27 mouse cellular contexts compared by ENCODE assay signal in the genomic region with DNA sequence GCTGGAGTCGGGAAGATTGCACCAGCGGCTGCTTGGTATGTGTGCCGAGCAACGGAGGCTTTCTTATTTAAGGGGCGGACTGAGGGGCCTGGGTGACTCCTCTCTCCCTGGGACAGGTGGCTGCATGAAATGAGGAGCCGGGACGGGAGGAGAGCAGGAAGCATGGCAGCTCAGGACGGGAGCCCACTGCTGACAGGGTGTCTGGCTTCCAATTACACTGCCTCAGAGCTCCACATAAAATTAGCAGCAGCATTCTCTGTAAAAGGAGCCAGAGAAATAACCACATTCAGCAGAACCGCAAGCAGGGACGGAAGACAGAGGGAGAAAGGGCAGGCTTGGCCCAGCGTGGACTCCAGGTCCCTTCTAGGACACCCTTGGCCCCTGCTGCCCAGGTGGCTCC. TPM values are rescaled to one million over a fixed set of nuclear protein-coding genes. Genes with fewer than 3 reads are reported as not detected.
A peak's percentile ranks its signal among the peaks of the same experiment; 100 is the strongest.
DNase-seq lines count a peak whose midpoint lies in the region; ATAC-seq lines count a peak whose summit lies in the region.
"Had no signal": no experiment of that assay in that cellular context is flagged by ENCODE, and none has a peak within 500 bp of the region (broad histone marks: within the 10 kb centered on the region; RNA-seq: fewer than 3 reads in every experiment).

No protein-coding gene starts in this region.

- 30% methylated on average over 11 of the region's 11 CpGs for whole genome bisulfite sequencing in embryonic facial prominence, embryonic 14.5 days
- WGBS in embryonic facial prominence, embryonic 10.5 days, result 52% methylated on average over 11 of the region's 11 CpGs

- no peaks in the 10 kb centered on the region for H3K9me3 ChIP-seq in embryonic facial prominence, embryonic 14.5 days (ENCODE audit: control insufficient read depth, low read length)
- H3K9me3 ChIP-seq in embryonic facial prominence, embryonic 10.5 days, result no peaks in the 10 kb centered on the region
- H3K9me3 ChIP-seq: embryonic facial prominence, embryonic 15.5 days; forebrain, embryonic 10.5 days; forebrain, embryonic 15.5 days; heart, embryonic 15.5 days; hindbrain, embryonic 13.5 days had no signal

- no peak for ATAC-seq in embryonic facial prominence, embryonic 14.5 days (ENCODE audit: low read depth)
- ATAC-seq: CD4-positive, CD25-positive, alpha-beta regulatory T cell, adult 4 months; forebrain, embryonic 15.5 days; hindbrain, postnatal 0 days had no signal

- H3K9ac ChIP-seq in embryonic facial prominence, embryonic 14.5 days (ENCODE audit: low read depth, low read length), result no peak overlapping the region
- H3K9ac ChIP-seq: embryonic facial prominence, embryonic 15.5 days; forebrain, embryonic 15.5 days; heart, embryonic 15.5 days; hindbrain, embryonic 13.5 days had no signal

- no peaks in the 10 kb centered on the region; the same call in 1 of the 2 replicates for H3K4me1 ChIP-seq in embryonic facial prominence, embryonic 14.5 days (ENCODE audit: control insufficient read depth, insufficient read depth, low read length)
- no peaks in the 10 kb centered on the region for H3K4me1 ChIP-seq in embryonic facial prominence, embryonic 10.5 days
- H3K4me1 ChIP-seq: embryonic facial prominence, embryonic 15.5 days; forebrain, embryonic 10.5 days; forebrain, embryonic 15.5 days; hindbrain, embryonic 13.5 days had no signal

- no peaks in the 10 kb centered on the region for H3K36me3 ChIP-seq in embryonic facial prominence, embryonic 14.5 days (ENCODE audit: control insufficient read depth, insufficient read depth, low read length)
- H3K36me3 ChIP-seq in embryonic facial prominence, embryonic 10.5 days (replicated peaks), result no peaks in the 10 kb centered on the region
- H3K36me3 ChIP-seq: embryonic facial prominence, embryonic 15.5 days; forebrain, embryonic 10.5 days; forebrain, embryonic 15.5 days; heart, embryonic 15.5 days; hindbrain, embryonic 13.5 days had no signal

- H3K27ac ChIP-seq in embryonic facial prominence, embryonic 14.5 days (replicated peaks; ENCODE audit: low read depth, low read length), result no peak overlapping the region
- H3K27ac ChIP-seq in embryonic facial prominence, embryonic 10.5 days (replicated peaks), result no peak overlapping the region
- H3K27ac ChIP-seq: embryonic facial prominence, embryonic 15.5 days; forebrain, embryonic 10.5 days; forebrain, embryonic 15.5 days; heart, adult 2 months; heart, embryonic 15.5 days; hindbrain, embryonic 13.5 days; hindbrain, postnatal 0 days had no signal

- no peaks in the 10 kb centered on the region for H3K27me3 ChIP-seq in embryonic facial prominence, embryonic 14.5 days (replicated peaks; ENCODE audit: control insufficient read depth, insufficient read depth, low read length)
- H3K27me3 ChIP-seq in embryonic facial prominence, embryonic 10.5 days (replicated peaks; ENCODE audit: low read depth, poor library complexity, severe bottlenecking), result no peaks in the 10 kb centered on the region
- H3K27me3 ChIP-seq: embryonic facial prominence, embryonic 15.5 days; forebrain, embryonic 15.5 days had no signal

- H3K4me3 ChIP-seq in embryonic facial prominence, embryonic 14.5 days (ENCODE audit: low read depth, low read length), result no peak overlapping the region
- no peak overlapping the region for H3K4me3 ChIP-seq in embryonic facial prominence, embryonic 10.5 days
- H3K4me3 ChIP-seq: embryonic facial prominence, embryonic 15.5 days; erythroblast, embryonic 14.5 days; forebrain, embryonic 10.5 days; forebrain, embryonic 15.5 days; heart, adult 2 months; heart, embryonic 15.5 days; hindbrain, embryonic 13.5 days had no signal

- H3K4me2 ChIP-seq in embryonic facial prominence, embryonic 14.5 days (ENCODE audit: low read depth, low read length), result no peak overlapping the region
- H3K4me2 ChIP-seq: embryonic facial prominence, embryonic 15.5 days; forebrain, embryonic 15.5 days; heart, embryonic 11.5 days; heart, embryonic 15.5 days; hindbrain, embryonic 13.5 days had no signal

- peak; percentile 16 for DNase-seq in embryonic facial prominence, embryonic 14.5 days (ENCODE audit: low spot score)
- no peak for DNase-seq in embryonic facial prominence, embryonic 10.5 days (ENCODE audit: low spot score)
- peak; percentile 35 for DNase-seq in testis, postnatal 10 days (ENCODE audit: low spot score)
- no peak for DNase-seq in testis, postnatal 14 days (ENCODE audit: low spot score)
- DNase-seq in gastrocnemius, postnatal 25 days, result peak; percentile 76
- no peak for DNase-seq in right cerebral cortex, adult 2 months (ENCODE audit: low spot score in 2 of 2)
- DNase-seq in layer of hippocampus, adult 11-12 months (ENCODE audit: low spot score), result no peak
- DNase-seq: adrenal gland, postnatal 10 days; B cell, adult 2 months; cerebellum, adult 11 months; cerebellum, adult 8-10 months; cerebellum, postnatal 25 days; heart, adult 2 months; heart, postnatal 14 days; kidney, adult 11 months had no signal

RNA-seq across cellular contexts. Expression of a gene that starts 3.3 kb away (rescaled TPM):
- polyA plus RNA-seq in embryonic facial prominence, embryonic 14.5 days (2014; fragmentation: Nextera tagmentation; extraction: Ambion mirVana), result 5.2 and 7.0 TPM in 2 replicates
- polyA plus RNA-seq in embryonic facial prominence, embryonic 10.5 days (2016; fragmentation: Nextera tagmentation; extraction: Ambion mirVana), result 4.2 and 6.2 TPM in 2 replicates
- total RNA-seq in gastrocnemius, postnatal 25 days (2021), result 1 to 10 TPM; 1.2 to 1.4 TPM

RNA-seq across cellular contexts. Expression of a gene that starts 35.1 kb away (rescaled TPM):
- polyA plus RNA-seq in embryonic facial prominence, embryonic 14.5 days (2014; fragmentation: Nextera tagmentation; extraction: Ambion mirVana), result 2.5 and 3.4 TPM in 2 replicates
- polyA plus RNA-seq in embryonic facial prominence, embryonic 10.5 days (2016; fragmentation: Nextera tagmentation; extraction: Ambion mirVana), result not detected in 2 replicates
- over 10,000 TPM; 18,412 to 20,409 TPM for total RNA-seq in gastrocnemius, postnatal 25 days (2021)
- total RNA-seq: hematopoietic stem cell, adult 5-6 weeks; MEL had no signal
- polyA plus RNA-seq: CD4-positive, CD25-positive, alpha-beta regulatory T cell, adult 4 months; embryonic facial prominence, embryonic 15.5 days; erythroblast, embryonic 14.5 days; forebrain, embryonic 10.5 days; forebrain, embryonic 15.5 days; intestine, embryonic 14.5 days had no signal

Comparison
In these comparisons a context has a peak if more than half of its experiments do, and no peak if none do; other contexts are left out.
1. DNase-seq: peak in embryonic facial prominence, embryonic 14.5 days (single experiment), testis, postnatal 10 days (single experiment) and gastrocnemius, postnatal 25 days (single experiment); none in embryonic facial prominence, embryonic 10.5 days (single experiment), testis, postnatal 14 days (single experiment), right cerebral cortex, adult 2 months (0 of 2) and layer of hippocampus, adult 11-12 months (single experiment).